Mouse (Mus musculus) WW6 (cell line): ENCODE results near the gene Tesc.

Experiments
- DNase-seq: peaks from one replicate; pipeline ENCODE4 v3.0.0-alpha.2; 2013; ENCODE audit warnings: low read depth, low spot score

Tesc gene

DNA sequence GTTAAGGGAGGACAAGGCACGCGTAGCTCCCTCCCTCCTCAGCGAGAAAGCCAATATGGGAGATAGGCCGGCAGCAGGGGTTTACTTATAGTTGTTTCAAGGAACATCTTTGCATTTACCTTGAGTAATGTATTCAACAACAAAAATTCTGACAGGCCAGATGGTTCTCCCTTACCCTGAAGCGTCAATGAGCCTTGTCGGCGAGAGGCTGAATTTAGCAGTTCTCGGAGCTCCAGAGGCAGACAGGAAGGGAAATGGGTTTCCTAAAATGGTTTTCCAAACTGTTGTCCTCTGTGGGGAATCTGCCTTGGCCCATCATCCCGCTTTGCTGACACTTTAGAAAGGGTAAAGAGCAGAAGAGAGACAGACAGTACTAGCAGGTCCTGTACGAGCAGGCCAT is 79.1 kb downstream of the Tesc start:
- no peak for DNase-seq

DNA sequence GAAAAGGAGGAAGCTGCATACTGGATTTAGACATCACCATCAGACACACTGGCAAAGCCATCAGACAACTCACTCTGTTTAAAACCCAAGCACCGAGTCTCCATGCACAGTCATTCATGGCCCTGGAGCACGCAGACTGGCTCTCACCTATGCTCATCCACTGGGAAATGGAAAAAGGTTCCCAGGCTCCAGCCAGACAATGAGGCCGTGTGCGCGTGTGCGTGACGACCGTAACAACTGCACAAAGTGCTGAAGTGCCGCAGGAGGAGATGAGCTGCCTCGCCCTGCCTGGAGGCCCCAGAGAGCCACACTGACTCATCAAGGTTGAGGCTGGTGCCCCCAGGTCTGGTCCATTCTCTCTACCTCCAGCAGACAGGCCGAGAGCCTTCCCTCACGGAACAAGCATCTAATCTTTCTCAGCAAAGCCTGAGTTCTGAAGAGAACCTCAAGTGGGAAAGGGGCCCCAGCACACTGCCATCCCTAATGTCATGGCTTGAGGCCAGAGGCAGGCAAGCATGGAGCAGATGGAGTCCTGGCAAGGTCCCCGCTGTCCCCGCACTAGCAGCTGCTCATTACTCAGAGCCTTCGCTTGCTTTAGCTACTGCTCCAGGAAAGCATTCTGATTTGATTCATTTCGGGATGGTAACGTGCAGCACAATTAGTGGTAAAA is 80.7 kb downstream of the Tesc start:
- no peak for DNase-seq

- DNase-seq = no peak
Measured at GRCm38 (mm10) chr5:118108794-118109440, 81.4 kb downstream of the Tesc start.
